Mouse (Mus musculus): ENCODE data around the gene Fam166a.

- TF ChIP-seq CTCF (IDR thresholded peaks at IDR 0.05; ENCODE audit: low read depth) (peak; percentile 20; the same call in 1 of the 2 replicates), EP300 (IDR thresholded peaks at IDR 0.05; ENCODE audit: low read depth) (no peak)
Observed at GRCm38 (mm10) chr2:25224492-25224765, 5.9 kb downstream of the Fam166a start, which contains the start of gene Tubb4b.
